In genomic region chr6:55434360-55434759, GRCm38 (mm10) we compare ENCODE assay signal across 9 mouse cellular contexts. TPM values are rescaled to one million over a fixed set of nuclear protein-coding genes. Genes with fewer than 3 reads are reported as not detected.
DNase-seq lines count a peak whose midpoint lies in the region; ATAC-seq and TF ChIP-seq lines count a peak whose summit lies in the region.
"Had no signal": no experiment of that assay in that cellular context is flagged by ENCODE, and none has a peak within 500 bp of the region (broad histone marks: within the 10 kb centered on the region; RNA-seq: fewer than 3 reads in every experiment).

No protein-coding gene starts in this region.

- H3K4me3 ChIP-seq in lung, embryonic 16.5 days (ENCODE audit: low read length) = no peak overlapping the region
- H3K4me3 ChIP-seq in lung, adult 2 months (replicated peaks; ENCODE audit: extremely low read depth, low read depth, low read length) = no peak overlapping the region
- no peak overlapping the region for H3K4me3 ChIP-seq in neural tube, embryonic 14.5 days (ENCODE audit: low read depth, low read length)

- no peak for TF ChIP-seq POLR2A in lung, adult 2 months (IDR thresholded peaks at IDR 0.05; ENCODE audit: borderline replicate concordance, extremely low read depth, low read depth, low read length)

- DNase-seq in lung, adult 2 months = no peak
- peak; percentile 54 to 63 for DNase-seq in frontal cortex, adult 2 months (ENCODE audit: extremely low spot score in 1 of 2, low spot score in 1 of 2)
- peak; percentile 44 to 64 for DNase-seq in layer of hippocampus, postnatal 10 days (ENCODE audit: low spot score in 2 of 2)
- no peak for DNase-seq in cerebellum, adult 18-20 months
- no peak for DNase-seq in thymus, postnatal 14 days
- no peak for DNase-seq in adrenal gland, postnatal 14 days

- peaks cover 3% of the 10 kb centered on the region; the same call in 1 of the 2 replicates for H3K4me1 ChIP-seq in lung, embryonic 16.5 days (replicated peaks; ENCODE audit: control insufficient read depth, insufficient read depth, low read length)
- H3K4me1 ChIP-seq in lung, adult 2 months (ENCODE audit: control insufficient read depth, insufficient read depth, low read length) = no peaks in the 10 kb centered on the region
- peaks cover 15% of the 10 kb centered on the region for H3K4me1 ChIP-seq in neural tube, embryonic 14.5 days (ENCODE audit: control insufficient read depth, insufficient read depth, low read length)

- no peaks in the 10 kb centered on the region for H3K9me3 ChIP-seq in lung, embryonic 16.5 days (ENCODE audit: control insufficient read depth, low read length)
- no peaks in the 10 kb centered on the region for H3K9me3 ChIP-seq in neural tube, embryonic 14.5 days (ENCODE audit: control insufficient read depth, low read length)

- TF ChIP-seq CTCF in lung, adult 2 months (IDR thresholded peaks at IDR 0.05; ENCODE audit: insufficient read depth, low read length) = no peak

- H3K36me3 ChIP-seq in lung, embryonic 16.5 days (ENCODE audit: control insufficient read depth, insufficient read depth, low read length) = no peaks in the 10 kb centered on the region
- no peaks in the 10 kb centered on the region for H3K36me3 ChIP-seq in neural tube, embryonic 14.5 days (ENCODE audit: control insufficient read depth, insufficient read depth, low read length)

- 25% methylated on average over 3 of the region's 3 CpGs for WGBS in lung, embryonic 16.5 days
- WGBS in lung, adult 2 months = 44% methylated on average over 3 of the region's 3 CpGs
- 26% methylated on average over 3 of the region's 3 CpGs for WGBS in neural tube, embryonic 14.5 days

- no peak overlapping the region for H3K4me2 ChIP-seq in lung, embryonic 16.5 days (ENCODE audit: low read depth, low read length)
- H3K4me2 ChIP-seq in neural tube, embryonic 14.5 days (ENCODE audit: low read depth, low read length) = no peak overlapping the region

- H3K9ac ChIP-seq in lung, embryonic 16.5 days (ENCODE audit: low read length) = no peak overlapping the region
- H3K9ac ChIP-seq in neural tube, embryonic 14.5 days (replicated peaks; ENCODE audit: low read depth, low read length) = no peak overlapping the region

- H3K27me3 ChIP-seq in lung, embryonic 16.5 days (ENCODE audit: control insufficient read depth, insufficient read depth, low read depth, low read length) = no peaks in the 10 kb centered on the region
- H3K27me3 ChIP-seq in neural tube, embryonic 14.5 days (ENCODE audit: control insufficient read depth, insufficient read depth, low read length) = no peaks in the 10 kb centered on the region
- H3K27me3 ChIP-seq: Patski had no signal

- H3K27ac ChIP-seq in lung, embryonic 16.5 days (ENCODE audit: low read length) = no peak overlapping the region
- peak overlapping the region; percentile 48; the same call in 1 of the 2 replicates for H3K27ac ChIP-seq in neural tube, embryonic 14.5 days (ENCODE audit: low read depth, low read length)

- 0 out of 2 replicates have a peak, but pooled peaks have one; percentile 64 for ATAC-seq in lung, embryonic 16.5 days (ENCODE audit: low read depth)
- peak; percentile 62; the same call in 1 of the 2 replicates for ATAC-seq in neural tube, embryonic 14.5 days (ENCODE audit: low read depth)
- ATAC-seq: Patski had no signal

RNA-seq across cellular contexts. Expression of gene Adcyap1r1, which starts 17.4 kb away (rescaled TPM):
- polyA plus RNA-seq in lung, embryonic 16.5 days (2015; fragmentation: Nextera tagmentation; extraction: Ambion mirVana) = 0.58 and 0.98 TPM in 2 replicates
- polyA plus RNA-seq in lung, adult 2 months (2012; rRNA removed) = 2.9 and 3.9 TPM in 2 replicates
- polyA plus RNA-seq in frontal cortex, adult 2 months (2012; rRNA removed) = 119 and 133 TPM in 2 replicates
- 100 to 1,000 TPM; 162 to 166 TPM for total RNA-seq in layer of hippocampus, postnatal 10 days (2021)
- 70.7 and 79.3 TPM in 2 replicates for polyA plus RNA-seq in neural tube, embryonic 14.5 days (2014; fragmentation: Nextera tagmentation; extraction: Ambion mirVana)
- 29.5 and 37.0 TPM in 2 replicates for total RNA-seq in adrenal gland, postnatal 14 days (2021)

RNA-seq across cellular contexts. Expression of gene Ghrhr, which starts 58.3 kb away (rescaled TPM):
- polyA plus RNA-seq in lung, embryonic 16.5 days (2015; fragmentation: Nextera tagmentation; extraction: Ambion mirVana) = 0.10 TPM in 1 of 2 replicates, not detected in the other
- not detected in 2 replicates for polyA plus RNA-seq in lung, adult 2 months (2012; rRNA removed)
- 0.04 and 0.08 TPM in 2 replicates for polyA plus RNA-seq in frontal cortex, adult 2 months (2012; rRNA removed)
- total RNA-seq in layer of hippocampus, postnatal 10 days (2021) = not detected
- polyA plus RNA-seq in neural tube, embryonic 14.5 days (2014; fragmentation: Nextera tagmentation; extraction: Ambion mirVana) = not detected in 2 replicates
- total RNA-seq in adrenal gland, postnatal 14 days (2021) = not detected in 2 replicates

Comparison
In these comparisons a context has a peak if more than half of its experiments do, and no peak if none do; other contexts are left out.
1. DNase-seq: peak in frontal cortex, adult 2 months (2 of 2) and layer of hippocampus, postnatal 10 days (2 of 2); none in lung, adult 2 months (single experiment), cerebellum, adult 18-20 months (0 of 2), thymus, postnatal 14 days (single experiment) and adrenal gland, postnatal 14 days (single experiment).
2. RNA of gene Adcyap1r1, which starts 17.4 kb away (polyA plus RNA-seq): 119 to 133 TPM in frontal cortex, adult 2 months and 70.7 to 79.3 TPM in neural tube, embryonic 14.5 days; 2.9 to 3.9 TPM in lung, adult 2 months and 0.58 to 0.98 TPM in lung, embryonic 16.5 days; every median in the first group is over 10 times any median in the second.